Comparison of ENCODE assay signal across 1 mouse cellular context in genomic region chrX:106015571-106016322, GRCm38 (mm10).
A peak's percentile ranks its signal among the peaks of the same experiment; 100 is the strongest.
TF ChIP-seq lines count a peak whose summit lies in the region.

TSS of gene Cox7b (plus strand) at chrX:106015700.

TF ChIP-seq in CH12.LX, 34 proteins besides CTCF, POLR2A, EP300 and RAD21 (continued from another document):
- TF ChIP-seq MAFK (IDR thresholded peaks at IDR 0.05; ENCODE audit: insufficient replicate concordance, low read length): no peak
- no peak for TF ChIP-seq PAX5 (IDR thresholded peaks at IDR 0.05; ENCODE audit: low read length)
- TF ChIP-seq BHLHE40 (IDR thresholded peaks at IDR 0.05; ENCODE audit: low read depth, low read length): no peak
- no peak for TF ChIP-seq ZC3H11A (IDR thresholded peaks at IDR 0.05; ENCODE audit: low read depth, low read length)
- TF ChIP-seq MAX (IDR thresholded peaks at IDR 0.05; ENCODE audit: low read length): no peak; the same call in 1 of the 2 replicates
- TF ChIP-seq JUN (IDR thresholded peaks at IDR 0.05; ENCODE audit: insufficient read depth, low read depth, low read length): no peak
- 0 out of 2 replicates have a peak, but pooled peaks have one; percentile 15 for TF ChIP-seq KAT2A (IDR thresholded peaks at IDR 0.05; ENCODE audit: insufficient replicate concordance, low read length)
- TF ChIP-seq MYC (IDR thresholded peaks at IDR 0.05; ENCODE audit: low read depth, low read length): peak; percentile 79
- no peak for TF ChIP-seq JUND (conservative IDR thresholded peaks at IDR 0.05; ENCODE audit: low read depth, low read length)
- 0 out of 2 replicates have a peak, but pooled peaks have one; percentile 42 for TF ChIP-seq TBP (conservative IDR thresholded peaks at IDR 0.05; ENCODE audit: low read depth, low read length)
- TF ChIP-seq USF2 (conservative IDR thresholded peaks at IDR 0.05; ENCODE audit: low read depth, low read length): no peak
- peak; percentile 34; the same call in 1 of the 2 replicates for TF ChIP-seq ELF1 (IDR thresholded peaks at IDR 0.05; ENCODE audit: low read depth, low read length)
- TF ChIP-seq CHD2 (IDR thresholded peaks at IDR 0.05; ENCODE audit: low read length): peak; percentile 98
- TF ChIP-seq ETS1 (conservative IDR thresholded peaks at IDR 0.05; ENCODE audit: low read depth, low read length): no peak
- TF ChIP-seq HCFC1 (IDR thresholded peaks at IDR 0.05; ENCODE audit: low read depth, low read length): peak; percentile 81
- TF ChIP-seq TCF12 (IDR thresholded peaks at IDR 0.05; ENCODE audit: low read depth, low read length): peak; percentile 50; the same call in 1 of the 2 replicates
- TF ChIP-seq POLR2AphosphoS2 (IDR thresholded peaks at IDR 0.05; ENCODE audit: low read depth, low read length): 0 out of 2 replicates have a peak, but pooled peaks have one; percentile 52
